Comparison of ENCODE assay signal across 23 mouse cellular contexts in the genomic region with DNA sequence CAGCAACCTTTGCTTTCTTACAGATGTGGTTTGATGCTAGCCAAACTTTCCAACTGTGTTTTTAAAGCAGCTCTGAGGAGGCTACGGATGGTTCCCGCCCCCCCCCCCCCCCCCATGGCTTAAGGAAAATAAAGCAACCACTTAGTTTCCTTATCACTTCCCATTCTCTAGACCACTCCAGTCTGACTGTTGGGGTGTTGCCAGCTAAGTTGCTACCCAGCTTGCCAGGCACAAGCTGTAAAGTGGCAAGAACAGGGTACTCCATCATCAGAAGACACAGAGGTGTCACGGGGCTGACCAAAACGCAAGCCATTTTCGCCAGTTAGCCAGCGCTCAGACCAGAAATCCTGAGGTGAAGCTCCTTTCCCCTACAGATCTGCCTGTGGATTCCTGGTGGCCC.
DNase-seq lines count a peak whose midpoint lies in the region; ATAC-seq and TF ChIP-seq lines count a peak whose summit lies in the region.
"Had no signal": no experiment of that assay in that cellular context is flagged by ENCODE, and none has a peak within 500 bp of the region (broad histone marks: within the 10 kb centered on the region; RNA-seq: fewer than 3 reads in every experiment).

No protein-coding gene starts in this region.

- intact Hi-C loops in heart, postnatal 25 days (cut with DNase I) = loop anchor here (5.0 to 10.0 kb wide), 3 partner anchors 351 to 711 kb away; a partner anchor contains a TSS

- no peak for TF ChIP-seq CTCF in lung, postnatal 0 days (IDR thresholded peaks at IDR 0.05)

- no peak overlapping the region for H3K9ac ChIP-seq in heart, embryonic 16.5 days (ENCODE audit: low read length)
- no peak overlapping the region for H3K9ac ChIP-seq in lung, embryonic 16.5 days (ENCODE audit: low read length)
- H3K9ac ChIP-seq in lung, postnatal 0 days (replicated peaks; ENCODE audit: low read depth) = no peak overlapping the region
- H3K9ac ChIP-seq: forebrain, postnatal 0 days; hindbrain, embryonic 14.5 days had no signal

- peaks cover 14% of the 10 kb centered on the region for H3K4me1 ChIP-seq in heart, embryonic 16.5 days (ENCODE audit: control insufficient read depth, insufficient read depth, low read length)
- H3K4me1 ChIP-seq in lung, embryonic 16.5 days (replicated peaks; ENCODE audit: control insufficient read depth, insufficient read depth, low read length) = peaks cover 19% of the 10 kb centered on the region
- peaks cover 9% of the 10 kb centered on the region; the same call in 1 of the 2 replicates for H3K4me1 ChIP-seq in lung, postnatal 0 days (ENCODE audit: insufficient read depth, low read depth, low read length)

- DNase-seq in heart, postnatal 25 days (ENCODE audit: low spot score) = no peak
- DNase-seq in lung, postnatal 25 days (ENCODE audit: low spot score) = no peak
- peak; percentile 59 for DNase-seq in lung, postnatal 0 days (ENCODE audit: low spot score)
- DNase-seq in right cerebral cortex, postnatal 4 days = no peak
- DNase-seq in adrenal gland, postnatal 10 days = no peak
- DNase-seq: adrenal gland, postnatal 36 days; B cell, adult 2 months; cerebellum, adult 18-20 months; cerebellum, postnatal 10 days; forebrain, postnatal 0 days; gastrocnemius, postnatal 10 days; heart, postnatal 14 days; kidney, adult 9 months; kidney, postnatal 10 days; right cerebral cortex, postnatal 25 days; thymus, adult 2 months; thymus, postnatal 36 days had no signal

- H3K4me2 ChIP-seq in heart, embryonic 16.5 days (ENCODE audit: low read depth, low read length) = peak overlapping the region; percentile 10
- H3K4me2 ChIP-seq in lung, embryonic 16.5 days (ENCODE audit: low read depth, low read length) = peak overlapping the region; percentile 21; the same call in 1 of the 2 replicates
- H3K4me2 ChIP-seq in lung, postnatal 0 days (replicated peaks; ENCODE audit: low read depth, low read length) = no peak overlapping the region
- H3K4me2 ChIP-seq: hindbrain, embryonic 14.5 days; liver, embryonic 11.5 days; midbrain, embryonic 11.5 days had no signal

- no peaks in the 10 kb centered on the region for H3K36me3 ChIP-seq in heart, embryonic 16.5 days (ENCODE audit: control insufficient read depth, insufficient read depth)
- H3K36me3 ChIP-seq in lung, embryonic 16.5 days (ENCODE audit: control insufficient read depth, insufficient read depth, low read length) = no peaks in the 10 kb centered on the region
- H3K36me3 ChIP-seq in lung, postnatal 0 days (ENCODE audit: insufficient read depth, low read length) = no peaks in the 10 kb centered on the region

- no peak for TF ChIP-seq EP300 in lung, postnatal 0 days (IDR thresholded peaks at IDR 0.05)

- H3K4me3 ChIP-seq in heart, embryonic 16.5 days (ENCODE audit: low read length) = no peak overlapping the region
- no peak overlapping the region for H3K4me3 ChIP-seq in lung, embryonic 16.5 days (ENCODE audit: low read length)
- no peak overlapping the region for H3K4me3 ChIP-seq in lung, postnatal 0 days (ENCODE audit: low read depth, low read length)
- H3K4me3 ChIP-seq: erythroblast, embryonic 14.5 days had no signal

- no peaks in the 10 kb centered on the region for H3K9me3 ChIP-seq in heart, embryonic 16.5 days (replicated peaks; ENCODE audit: control insufficient read depth, low read length)
- no peaks in the 10 kb centered on the region for H3K9me3 ChIP-seq in lung, embryonic 16.5 days (ENCODE audit: control insufficient read depth, low read length)
- H3K9me3 ChIP-seq in lung, postnatal 0 days (ENCODE audit: low read length) = no peaks in the 10 kb centered on the region

- no peak for ATAC-seq in heart, embryonic 16.5 days (replicated peaks; ENCODE audit: extremely low read depth, insufficient read depth, low FRiP score)
- ATAC-seq in lung, embryonic 16.5 days (ENCODE audit: low read depth) = peak; percentile 35; the same call in 1 of the 2 replicates
- ATAC-seq in lung, postnatal 0 days = peak; percentile 53
- ATAC-seq: forebrain, postnatal 0 days had no signal

- 38% methylated on average over 6 of the region's 6 CpGs for WGBS in heart, embryonic 16.5 days
- 32% methylated on average over 6 of the region's 6 CpGs for WGBS in lung, embryonic 16.5 days
- 37% methylated on average over 6 of the region's 6 CpGs for WGBS in lung, postnatal 0 days

- H3K27me3 ChIP-seq in heart, embryonic 16.5 days (ENCODE audit: control insufficient read depth, insufficient read depth, low read length) = no peaks in the 10 kb centered on the region
- no peaks in the 10 kb centered on the region for H3K27me3 ChIP-seq in lung, embryonic 16.5 days (ENCODE audit: control insufficient read depth, insufficient read depth, low read depth, low read length)
- H3K27me3 ChIP-seq in lung, postnatal 0 days (replicated peaks; ENCODE audit: insufficient read depth, low read length) = no peaks in the 10 kb centered on the region

- no peak overlapping the region for H3K27ac ChIP-seq in heart, embryonic 16.5 days (ENCODE audit: low read length)
- H3K27ac ChIP-seq in lung, embryonic 16.5 days (ENCODE audit: low read length) = no peak overlapping the region
- no peak overlapping the region for H3K27ac ChIP-seq in lung, postnatal 0 days (ENCODE audit: low read length)
- H3K27ac ChIP-seq: hindbrain, embryonic 14.5 days had no signal
